Mouse (Mus musculus) spleen, postnatal 14 days (tissue): ENCODE data around the gene Tecpr1.

Experiments used
- DNase-seq, 2 experiments: peaks; one replicate each; pipeline ENCODE4 v3.0.0; 2021 to 2022; ENCODE audit warnings: low spot score in 2 of 2

Tecpr1 gene

DNA sequence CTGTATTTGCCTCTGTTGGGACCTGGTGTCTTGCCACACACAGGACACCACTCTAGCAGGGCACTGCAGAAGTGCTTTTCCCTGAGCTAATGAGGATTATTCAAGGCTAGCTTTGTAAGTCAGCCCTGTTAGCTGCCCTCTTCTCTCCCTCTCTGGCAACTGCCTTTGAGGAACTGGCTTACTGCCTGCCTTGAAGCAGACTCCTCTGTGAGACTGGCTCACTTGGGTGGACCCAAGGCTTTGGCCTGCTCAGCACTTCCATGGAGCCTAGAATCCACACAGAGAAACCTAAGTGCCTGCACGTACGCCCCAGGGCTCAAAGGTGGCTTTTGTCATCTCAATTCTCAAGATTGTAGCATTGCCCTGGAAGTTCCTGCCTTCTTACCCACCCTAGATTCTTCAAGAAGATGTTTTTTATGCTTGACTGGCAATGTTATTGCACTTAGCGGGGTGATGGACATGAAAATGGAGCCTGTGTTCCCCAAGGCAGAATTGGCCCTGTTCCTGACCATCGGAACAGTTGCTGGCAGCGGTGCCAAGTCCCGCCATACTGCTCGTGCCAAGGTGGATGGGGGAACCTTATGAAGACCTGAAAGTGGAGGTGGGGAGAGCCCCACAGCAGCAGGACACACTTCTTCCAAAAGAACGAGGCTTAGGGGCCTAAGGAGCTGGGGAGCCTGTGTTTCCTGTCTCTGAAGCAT is 54.0 kb downstream of the Tecpr1 start:
- DNase-seq = no peak

GRCm38 (mm10) chr5:144165756-144166155 is 57.7 kb downstream of the Tecpr1 start:
- no peak for DNase-seq

GRCm38 (mm10) chr5:144162813-144163517 is 60.5 kb downstream of the Tecpr1 start:
- DNase-seq = no peak

GRCm38 (mm10) chr5:144162080-144162812 is 61.2 kb downstream of the Tecpr1 start:
- no peak for DNase-seq

DNA sequence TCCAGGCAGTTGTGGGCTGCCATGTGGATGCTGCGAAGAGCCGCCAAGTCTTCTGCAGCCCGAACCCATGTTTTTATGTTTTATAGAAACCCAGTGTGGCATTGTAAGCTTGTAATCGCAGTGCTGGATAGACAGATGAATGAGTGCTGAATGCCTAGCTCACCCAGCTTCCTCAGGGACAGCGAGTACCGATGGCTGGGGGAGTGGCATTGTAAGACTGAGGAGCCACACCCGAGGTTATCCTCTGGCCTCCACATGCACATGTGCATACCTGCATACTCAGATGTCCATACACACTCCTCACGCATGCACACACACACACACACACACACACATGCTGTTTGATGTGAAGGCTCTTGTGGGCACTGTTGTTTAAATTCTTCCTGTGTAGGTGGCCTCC is 64.3 kb downstream of the Tecpr1 start:
- no peak for DNase-seq

GRCm38 (mm10) chr5:144158604-144159003 is 64.8 kb downstream of the Tecpr1 start:
- DNase-seq = no peak

DNA sequence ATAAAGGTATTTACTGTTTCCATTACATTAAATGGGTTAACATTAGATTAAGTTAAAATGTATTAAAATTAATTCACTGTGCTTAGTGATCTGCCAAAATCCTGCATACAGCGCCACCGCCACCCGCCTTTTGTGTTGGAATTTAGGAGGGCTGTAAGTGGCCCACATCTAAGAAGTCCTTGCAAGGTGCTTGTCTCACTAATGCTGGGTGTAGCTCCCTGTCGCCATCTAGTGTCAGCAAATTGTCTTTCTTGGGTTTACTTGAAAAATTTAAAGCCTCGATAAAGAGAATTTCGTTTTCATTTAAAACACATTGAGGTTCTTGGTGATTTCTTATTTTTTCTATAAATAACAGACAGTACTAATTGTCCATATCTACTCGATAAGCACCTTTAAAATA is 68.9 kb downstream of the Tecpr1 start:
- DNase-seq = peak in 1 of 2 experiments; percentile 62

GRCm38 (mm10) chr5:144151270-144151669 is 72.1 kb downstream of the Tecpr1 start:
- DNase-seq = no peak

GRCm38 (mm10) chr5:144149530-144149929 is 73.9 kb downstream of the Tecpr1 start:
- DNase-seq = no peak

DNA sequence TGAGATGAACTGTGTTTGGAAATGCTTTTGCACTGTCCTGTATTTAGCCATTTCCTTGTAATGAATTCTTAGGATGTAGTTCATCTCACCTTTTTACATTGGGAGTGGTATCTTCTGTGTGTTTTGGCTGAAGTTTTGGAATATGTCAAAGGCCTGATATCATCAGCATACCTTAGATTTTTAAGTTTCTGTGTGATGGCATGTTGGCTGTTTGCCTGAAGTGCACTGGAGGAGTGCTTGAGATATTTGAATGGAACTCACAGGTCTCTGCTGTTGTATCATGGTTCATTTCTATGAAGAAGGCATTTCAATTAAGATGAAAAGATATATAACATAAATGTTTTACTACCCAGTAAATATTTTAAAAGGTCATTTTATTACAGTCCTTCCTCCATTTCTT is 76.5 kb downstream of the Tecpr1 start:
- no peak for DNase-seq
